Mouse (Mus musculus): Measurements from ENCODE around the gene Tmem125. TPM values are rescaled to one million over a fixed set of nuclear protein-coding genes. Genes with fewer than 3 reads are reported as not detected.

The Tmem125 gene
- polyA plus RNA-seq, 1 experiment: not detected

DNA sequence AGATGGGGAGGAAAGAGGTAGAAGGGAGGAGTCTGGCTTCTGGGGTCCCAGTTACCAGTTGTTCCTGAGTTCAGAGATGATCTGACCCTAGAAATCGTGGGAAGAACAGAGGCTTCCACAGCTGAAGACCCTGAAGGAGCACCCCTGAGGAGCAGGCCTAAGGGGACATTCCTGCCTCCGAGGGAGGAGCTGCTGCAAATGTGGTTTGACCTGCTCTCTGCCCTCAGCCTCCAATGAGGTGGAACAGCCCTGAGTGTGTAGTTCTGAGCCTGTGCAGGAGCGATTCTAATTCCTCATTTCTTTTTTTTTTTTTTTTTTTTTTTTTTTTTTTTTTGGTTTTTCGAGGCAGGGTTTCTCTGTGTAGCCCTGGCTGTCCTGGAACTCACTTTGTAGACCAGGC, 10.7 kb downstream of the Tmem125 start:
- H3K36me3 ChIP-seq (ENCODE audit: control insufficient read depth, insufficient read depth): no peaks in the 10 kb centered on the region
- no peaks in the 10 kb centered on the region for H3K79me3 ChIP-seq (ENCODE audit: low read depth)
- H3K27me3 ChIP-seq (ENCODE audit: control insufficient read depth, insufficient read depth, insufficient read length): peaks cover 41% of the 10 kb centered on the region
- H3ac ChIP-seq (ENCODE audit: control insufficient read depth, insufficient read length, low read depth): no peak overlapping the region
- H3K4me3 ChIP-seq (ENCODE audit: insufficient read depth, poor library complexity, severe bottlenecking): no peak overlapping the region
- no peaks in the 10 kb centered on the region for H3K79me2 ChIP-seq (ENCODE audit: control insufficient read depth, insufficient read depth)
- TF ChIP-seq CEBPB (IDR thresholded peaks at IDR 0.05; ENCODE audit: low read depth): no peak
- TF ChIP-seq MYOG (IDR thresholded peaks at IDR 0.05; ENCODE audit: control insufficient read depth, extremely low read depth, insufficient read length): no peak
- TF ChIP-seq MYOD1 (IDR thresholded peaks at IDR 0.05; ENCODE audit: control insufficient read depth, insufficient read length, low read depth): no peak
- TF ChIP-seq CTCF (IDR thresholded peaks at IDR 0.05; ENCODE audit: control insufficient read depth, insufficient read depth, insufficient read length): no peak
- no peak for TF ChIP-seq USF1 (IDR thresholded peaks at IDR 0.05; ENCODE audit: low read depth)

DNA sequence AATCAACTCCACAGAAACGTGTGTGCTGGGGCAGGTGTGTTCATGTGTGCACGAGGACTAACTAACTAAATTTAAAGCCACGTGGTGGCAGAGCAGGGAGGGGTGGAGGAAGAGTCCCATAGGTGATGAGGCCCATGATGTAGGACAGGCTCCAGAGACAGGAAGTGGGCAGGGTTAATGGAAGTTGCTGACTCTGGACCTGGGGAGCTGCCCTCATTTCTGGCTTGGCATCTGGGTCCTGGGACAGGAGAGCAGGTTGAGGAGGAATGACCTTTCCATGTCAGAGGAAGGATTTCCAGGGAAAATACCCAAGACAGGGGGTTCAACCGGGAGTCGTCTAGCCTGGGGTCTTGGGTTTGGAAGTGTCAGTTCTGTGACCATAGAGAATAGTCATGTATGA, 11.2 kb downstream of the Tmem125 start:
- TF ChIP-seq MYOD1 (IDR thresholded peaks at IDR 0.05; ENCODE audit: control insufficient read depth, insufficient read length, low read depth) (no peak), FOSL1 (IDR thresholded peaks at IDR 0.05; ENCODE audit: insufficient read depth, low read length, poor library complexity, severe bottlenecking) (no peak), MAX (IDR thresholded peaks at IDR 0.05) (no peak), MYOG (IDR thresholded peaks at IDR 0.05; ENCODE audit: control insufficient read depth, extremely low read depth, insufficient read length) (no peak), USF1 (IDR thresholded peaks at IDR 0.05; ENCODE audit: low read depth) (no peak), CEBPB (IDR thresholded peaks at IDR 0.05; ENCODE audit: low read depth) (no peak), CTCF (IDR thresholded peaks at IDR 0.05; ENCODE audit: control insufficient read depth, insufficient read depth, insufficient read length) (no peak)
- Histone ChIP-seq H3K36me3 (ENCODE audit: control insufficient read depth, insufficient read depth) (no peaks in the 10 kb centered on the region), H3K4me3 (ENCODE audit: insufficient read depth, poor library complexity, severe bottlenecking) (no peak overlapping the region), H3K27me3 (ENCODE audit: control insufficient read depth, insufficient read depth, insufficient read length) (peaks cover 41% of the 10 kb centered on the region), H3K79me2 (ENCODE audit: control insufficient read depth, insufficient read depth) (no peaks in the 10 kb centered on the region), H3K79me3 (ENCODE audit: low read depth) (no peaks in the 10 kb centered on the region), H3ac (ENCODE audit: control insufficient read depth, insufficient read length, low read depth) (no peak overlapping the region)

DNA sequence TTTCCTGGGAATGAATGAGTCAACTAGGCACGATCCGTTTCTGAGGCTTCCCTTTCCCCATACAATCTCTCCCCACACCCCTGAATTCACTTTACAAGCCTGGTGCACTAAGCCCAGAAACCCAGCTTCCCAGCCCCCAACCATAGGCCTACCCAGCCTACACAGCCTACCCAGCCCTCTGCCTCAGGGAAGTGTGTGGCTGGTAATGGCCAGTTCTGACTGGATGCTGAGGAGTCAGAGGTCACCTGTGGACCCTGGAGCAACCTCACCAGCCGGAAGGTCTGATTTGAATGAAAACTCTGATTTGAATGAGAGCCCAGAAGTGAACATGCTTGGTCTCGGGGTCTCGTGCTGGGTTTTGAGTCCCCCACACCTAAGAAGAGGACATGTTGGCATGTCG, 16.1 kb downstream of the Tmem125 start:
- Histone ChIP-seq H3K4me3 (ENCODE audit: insufficient read depth, poor library complexity, severe bottlenecking) (no peak overlapping the region), H3K79me2 (ENCODE audit: control insufficient read depth, insufficient read depth) (no peaks in the 10 kb centered on the region), H3K79me3 (ENCODE audit: low read depth) (no peaks in the 10 kb centered on the region), H3K36me3 (ENCODE audit: control insufficient read depth, insufficient read depth) (no peaks in the 10 kb centered on the region), H3ac (ENCODE audit: control insufficient read depth, insufficient read length, low read depth) (no peak overlapping the region), H3K27me3 (ENCODE audit: control insufficient read depth, insufficient read depth, insufficient read length) (peaks cover 61% of the 10 kb centered on the region)
- TF ChIP-seq FOSL1 (IDR thresholded peaks at IDR 0.05; ENCODE audit: insufficient read depth, low read length, poor library complexity, severe bottlenecking): no peak
- no peak for TF ChIP-seq CTCF (IDR thresholded peaks at IDR 0.05; ENCODE audit: control insufficient read depth, insufficient read depth, insufficient read length)
- no peak for TF ChIP-seq MYOD1 (IDR thresholded peaks at IDR 0.05; ENCODE audit: control insufficient read depth, insufficient read length, low read depth)
- no peak for TF ChIP-seq MAX (IDR thresholded peaks at IDR 0.05)

DNA sequence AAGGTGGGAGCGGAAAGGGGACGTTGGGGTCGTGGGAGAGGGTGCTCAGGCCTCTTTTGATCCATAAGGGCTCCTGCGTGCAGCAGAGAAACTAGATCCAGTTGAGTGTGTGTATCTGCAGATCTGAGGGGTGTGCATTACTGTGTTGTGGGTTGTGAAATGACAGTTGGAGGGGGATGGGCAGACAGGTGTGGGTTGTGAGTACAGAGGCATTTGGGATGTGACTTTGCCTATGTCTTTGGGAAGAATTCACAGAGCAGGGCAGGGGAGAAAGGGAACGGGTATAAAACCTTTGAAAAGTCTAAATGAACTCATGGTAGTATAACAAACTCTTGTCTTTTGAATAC, 16.5 kb downstream of the Tmem125 start:
- no peak for TF ChIP-seq USF1 (IDR thresholded peaks at IDR 0.05; ENCODE audit: low read depth)
- no peak for TF ChIP-seq CEBPB (IDR thresholded peaks at IDR 0.05; ENCODE audit: low read depth)
- no peak for TF ChIP-seq CTCF (IDR thresholded peaks at IDR 0.05; ENCODE audit: control insufficient read depth, insufficient read depth, insufficient read length)
- TF ChIP-seq FOSL1 (IDR thresholded peaks at IDR 0.05; ENCODE audit: insufficient read depth, low read length, poor library complexity, severe bottlenecking): no peak
- TF ChIP-seq MYOG (IDR thresholded peaks at IDR 0.05; ENCODE audit: control insufficient read depth, extremely low read depth, insufficient read length): no peak
- no peak for TF ChIP-seq MAX (IDR thresholded peaks at IDR 0.05)
- no peak for TF ChIP-seq MYOD1 (IDR thresholded peaks at IDR 0.05; ENCODE audit: control insufficient read depth, insufficient read length, low read depth)
- Histone ChIP-seq H3K36me3 (ENCODE audit: control insufficient read depth, insufficient read depth) (no peaks in the 10 kb centered on the region), H3K4me3 (ENCODE audit: insufficient read depth, poor library complexity, severe bottlenecking) (no peak overlapping the region), H3K27me3 (ENCODE audit: control insufficient read depth, insufficient read depth, insufficient read length) (peaks cover 62% of the 10 kb centered on the region), H3K79me2 (ENCODE audit: control insufficient read depth, insufficient read depth) (no peaks in the 10 kb centered on the region), H3K79me3 (ENCODE audit: low read depth) (no peaks in the 10 kb centered on the region), H3ac (ENCODE audit: control insufficient read depth, insufficient read length, low read depth) (no peak overlapping the region)

DNA sequence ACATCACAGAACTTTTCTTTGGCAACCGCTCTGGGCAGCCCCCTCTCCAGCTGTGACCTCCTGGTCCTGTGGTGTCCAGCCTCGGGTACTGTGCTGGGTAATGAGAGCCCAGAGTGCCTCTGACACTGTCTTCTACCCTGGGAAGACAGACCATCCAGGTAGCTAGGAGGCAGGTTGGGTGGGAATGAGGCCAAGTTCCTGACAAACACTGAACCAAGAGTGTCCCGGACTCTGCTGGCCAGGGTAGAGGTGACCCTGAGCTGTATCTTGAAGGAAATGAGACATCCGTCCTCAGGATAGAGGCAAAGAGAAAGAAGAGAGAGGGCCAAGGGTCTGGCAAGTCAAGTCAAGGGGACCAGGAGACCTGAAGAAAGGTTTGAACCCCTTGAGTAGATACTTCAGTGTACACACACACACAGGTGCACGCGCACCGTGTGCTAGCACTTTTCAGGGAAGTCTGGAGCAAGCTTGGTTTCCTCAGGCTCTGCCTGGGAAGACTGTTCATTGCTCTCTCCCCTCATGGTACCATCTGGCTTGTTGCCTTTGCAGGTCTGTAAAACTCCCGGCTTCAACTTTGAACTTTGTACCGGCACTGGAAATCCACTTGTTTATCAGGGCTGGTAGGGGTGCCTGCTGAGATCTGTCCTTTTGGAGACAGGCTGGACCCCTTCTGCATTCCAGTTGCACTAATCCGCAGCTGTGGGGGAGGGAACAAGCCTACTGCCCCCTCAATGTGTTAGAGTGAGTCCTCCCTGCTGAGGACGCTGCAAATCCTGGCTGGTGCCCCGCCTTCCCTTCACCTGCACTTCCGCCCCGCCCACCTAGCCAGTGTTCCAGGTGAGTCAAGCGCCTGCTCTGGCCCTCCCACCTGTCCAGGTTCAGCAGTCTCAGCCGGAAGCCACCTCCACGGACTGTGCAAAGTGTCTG, 17.2 kb downstream of the Tmem125 start, which contains the start of gene 2610528J11Rik:
2610528J11Rik (plus strand) TSS at position 592 of the 927 bp plus-strand sequence.
- H3K4me3 ChIP-seq (ENCODE audit: insufficient read depth, poor library complexity, severe bottlenecking): no peak within 1 kb of the TSS
- no peak within 1 kb of the TSS for H3ac ChIP-seq (ENCODE audit: control insufficient read depth, insufficient read length, low read depth)
- no peaks in the 10 kb centered on the region for H3K79me3 ChIP-seq (ENCODE audit: low read depth)
- peaks cover 68% of the 10 kb centered on the region for H3K27me3 ChIP-seq (ENCODE audit: control insufficient read depth, insufficient read depth, insufficient read length)
- no peaks in the 10 kb centered on the region for H3K79me2 ChIP-seq (ENCODE audit: control insufficient read depth, insufficient read depth)
- TF ChIP-seq MAX (IDR thresholded peaks at IDR 0.05): no peak
- no peak for TF ChIP-seq MYOG (IDR thresholded peaks at IDR 0.05; ENCODE audit: control insufficient read depth, extremely low read depth, insufficient read length)
- no peak for TF ChIP-seq FOSL1 (IDR thresholded peaks at IDR 0.05; ENCODE audit: insufficient read depth, low read length, poor library complexity, severe bottlenecking)
- TF ChIP-seq CEBPB (IDR thresholded peaks at IDR 0.05; ENCODE audit: low read depth): no peak
- no peak for TF ChIP-seq MYOD1 (IDR thresholded peaks at IDR 0.05; ENCODE audit: control insufficient read depth, insufficient read length, low read depth)
- no peak for TF ChIP-seq USF1 (IDR thresholded peaks at IDR 0.05; ENCODE audit: low read depth)
- TF ChIP-seq CTCF (IDR thresholded peaks at IDR 0.05; ENCODE audit: control insufficient read depth, insufficient read depth, insufficient read length): no peak
- H3K36me3 ChIP-seq (ENCODE audit: control insufficient read depth, insufficient read depth): no peaks in the 10 kb centered on the region

All from C2C12 (cell line).